Comparison of ENCODE assay signal across 8 mouse cellular contexts in genomic region chr6:83138056-83138455, GRCm38 (mm10). TPM values are rescaled to one million over a fixed set of nuclear protein-coding genes. Genes with fewer than 3 reads are reported as not detected.
DNase-seq lines count a peak whose midpoint lies in the region; ATAC-seq and TF ChIP-seq lines count a peak whose summit lies in the region.

No protein-coding gene starts in this region.

- no peak for TF ChIP-seq CTCF in left cerebral cortex, adult 2 months (IDR thresholded peaks at IDR 0.05)
- peak; percentile 22; the same call in 1 of the 2 replicates for TF ChIP-seq CTCF in liver, postnatal 0 days (IDR thresholded peaks at IDR 0.05; ENCODE audit: low read depth)

- WGBS in embryonic facial prominence, embryonic 10.5 days, result 1% methylated on average over 11 of the region's 11 CpGs
- WGBS in hindbrain, embryonic 16.5 days, result 2% methylated on average over 11 of the region's 11 CpGs
- 4% methylated on average over 11 of the region's 11 CpGs for WGBS in liver, postnatal 0 days (ENCODE audit: insufficient replicate concordance)

- H3K4me2 ChIP-seq in hindbrain, embryonic 16.5 days (ENCODE audit: low read length), result peak overlapping the region; percentile 54
- H3K4me2 ChIP-seq in liver, postnatal 0 days (ENCODE audit: low read depth, low read length), result peak overlapping the region; percentile 87

- peak overlapping the region; percentile 75 for H3K27ac ChIP-seq in left cerebral cortex, adult 2 months
- peak overlapping the region; percentile 100 for H3K27ac ChIP-seq in embryonic facial prominence, embryonic 10.5 days (replicated peaks)
- H3K27ac ChIP-seq in hindbrain, embryonic 16.5 days (ENCODE audit: low read depth, low read length), result peak overlapping the region; percentile 89
- H3K27ac ChIP-seq in liver, postnatal 0 days (ENCODE audit: low read depth), result peak overlapping the region; percentile 86

- peak overlapping the region; percentile 45 for H3K4me3 ChIP-seq in left cerebral cortex, adult 2 months
- H3K4me3 ChIP-seq in embryonic facial prominence, embryonic 10.5 days, result peak overlapping the region; percentile 80
- H3K4me3 ChIP-seq in hindbrain, embryonic 16.5 days (ENCODE audit: low read length), result peak overlapping the region; percentile 38
- peak overlapping the region; percentile 56 for H3K4me3 ChIP-seq in liver, postnatal 0 days (ENCODE audit: low read depth, low read length)

- intact Hi-C loops in left cerebral cortex, adult 2 months (cut with DNase I), result no loop called here

- peak overlapping the region; percentile 58 for H3K9ac ChIP-seq in hindbrain, embryonic 16.5 days (ENCODE audit: low read depth, low read length)
- H3K9ac ChIP-seq in liver, postnatal 0 days (replicated peaks), result peak overlapping the region; percentile 75

- peaks cover 29% of the 10 kb centered on the region for H3K27me3 ChIP-seq in embryonic facial prominence, embryonic 10.5 days (replicated peaks; ENCODE audit: low read depth, poor library complexity, severe bottlenecking)
- peaks cover 8% of the 10 kb centered on the region; the same call in 1 of the 2 replicates for H3K27me3 ChIP-seq in hindbrain, embryonic 16.5 days (replicated peaks; ENCODE audit: control insufficient read depth, insufficient read depth, low read length)
- H3K27me3 ChIP-seq in liver, postnatal 0 days (ENCODE audit: insufficient read depth, low read length), result 0 out of 2 replicates have a peak, but pooled peaks cover 5% of the 10 kb centered on the region

- peaks cover 8% of the 10 kb centered on the region for H3K36me3 ChIP-seq in embryonic facial prominence, embryonic 10.5 days (replicated peaks)
- no peaks in the 10 kb centered on the region for H3K36me3 ChIP-seq in hindbrain, embryonic 16.5 days (ENCODE audit: control insufficient read depth, insufficient read depth, low read length)
- H3K36me3 ChIP-seq in liver, postnatal 0 days (replicated peaks; ENCODE audit: insufficient read depth, low read length), result no peaks in the 10 kb centered on the region

- H3K9me3 ChIP-seq in embryonic facial prominence, embryonic 10.5 days, result no peaks in the 10 kb centered on the region
- no peaks in the 10 kb centered on the region for H3K9me3 ChIP-seq in hindbrain, embryonic 16.5 days (ENCODE audit: control insufficient read depth, low read length)
- no peaks in the 10 kb centered on the region for H3K9me3 ChIP-seq in liver, postnatal 0 days (ENCODE audit: low read length)

- H3K4me1 ChIP-seq in embryonic facial prominence, embryonic 10.5 days, result peaks cover 91% of the 10 kb centered on the region
- peaks cover 20% of the 10 kb centered on the region for H3K4me1 ChIP-seq in hindbrain, embryonic 16.5 days (ENCODE audit: control insufficient read depth, insufficient read depth, low read depth, low read length)
- H3K4me1 ChIP-seq in liver, postnatal 0 days (ENCODE audit: insufficient read depth), result peaks cover 43% of the 10 kb centered on the region

- peak in 1 of 2 experiments; percentile 10 for DNase-seq in left cerebral cortex, adult 2 months (ENCODE audit: extremely low spot score in 1 of 2, low spot score in 2 of 2)
- DNase-seq in left cerebral cortex, adult 8-10 months (ENCODE audit: low spot score in 2 of 2), result no peak
- DNase-seq in embryonic facial prominence, embryonic 10.5 days (ENCODE audit: low spot score), result peak; percentile 79
- no peak for DNase-seq in liver, postnatal 0 days
- DNase-seq in yolk sac, embryonic 10.5 days (ENCODE audit: low spot score), result peak; percentile 65
- DNase-seq in right cerebral cortex, postnatal 36 days (ENCODE audit: low spot score in 2 of 2), result no peak
- DNase-seq in cerebellum, postnatal 36 days, result no peak

- ATAC-seq in hindbrain, embryonic 16.5 days, result peak; percentile 24
- ATAC-seq in liver, postnatal 0 days, result peak; percentile 43; the same call in 1 of the 2 replicates

- TF ChIP-seq EP300 in liver, postnatal 0 days (IDR thresholded peaks at IDR 0.05; ENCODE audit: low read depth), result no peak

RNA-seq across cellular contexts. Expression of gene Rtkn, which starts 2.8 kb away (rescaled TPM):
- 10 to 100 TPM; 87.0 to 97.5 TPM for total RNA-seq in left cerebral cortex, adult 2 months (2021)
- 100 to 1,000 TPM in 1 of 4 experiments, 10 to 100 TPM in 3; 91.4 to 114 (median 92.8) TPM for total RNA-seq in left cerebral cortex, adult 8-10 months (2022)
- 38.2 and 39.0 TPM in 2 replicates for polyA plus RNA-seq in embryonic facial prominence, embryonic 10.5 days (2016; fragmentation: Nextera tagmentation; extraction: Ambion mirVana)
- 18.9 and 20.3 TPM in 2 replicates for polyA plus RNA-seq in hindbrain, embryonic 16.5 days (2015; fragmentation: Nextera tagmentation; extraction: Ambion mirVana)
- polyA plus RNA-seq in liver, postnatal 0 days (2015; fragmentation: Nextera tagmentation; extraction: Ambion mirVana), result 7.0 and 7.1 TPM in 2 replicates

RNA-seq across cellular contexts. Expression of gene Ino80b, which starts 12.8 kb away (rescaled TPM):
- 10 to 100 TPM; 19.9 to 22.2 TPM for total RNA-seq in left cerebral cortex, adult 2 months (2021)
- 10 to 100 TPM; 22.0 to 26.8 (median 25.4) TPM for total RNA-seq in left cerebral cortex, adult 8-10 months (2022)
- polyA plus RNA-seq in embryonic facial prominence, embryonic 10.5 days (2016; fragmentation: Nextera tagmentation; extraction: Ambion mirVana), result 18.6 and 20.2 TPM in 2 replicates
- 13.5 and 14.7 TPM in 2 replicates for polyA plus RNA-seq in hindbrain, embryonic 16.5 days (2015; fragmentation: Nextera tagmentation; extraction: Ambion mirVana)
- polyA plus RNA-seq in liver, postnatal 0 days (2015; fragmentation: Nextera tagmentation; extraction: Ambion mirVana), result 5.1 and 5.7 TPM in 2 replicates

RNA-seq across cellular contexts. Expression of gene Wbp1, which starts 16.7 kb away (rescaled TPM):
- total RNA-seq in left cerebral cortex, adult 2 months (2021), result 10 to 100 TPM; 42.4 to 42.5 TPM
- total RNA-seq in left cerebral cortex, adult 8-10 months (2022), result 10 to 100 TPM; 36.5 to 47.4 (median 39.6) TPM
- polyA plus RNA-seq in embryonic facial prominence, embryonic 10.5 days (2016; fragmentation: Nextera tagmentation; extraction: Ambion mirVana), result 147 and 172 TPM in 2 replicates
- polyA plus RNA-seq in hindbrain, embryonic 16.5 days (2015; fragmentation: Nextera tagmentation; extraction: Ambion mirVana), result 146 and 148 TPM in 2 replicates
- polyA plus RNA-seq in liver, postnatal 0 days (2015; fragmentation: Nextera tagmentation; extraction: Ambion mirVana), result 21.0 and 22.0 TPM in 2 replicates

RNA-seq across cellular contexts. Expression of gene Wdr54, which starts 18.1 kb away (rescaled TPM):
- 10 to 100 TPM; 26.0 to 26.6 TPM for total RNA-seq in left cerebral cortex, adult 2 months (2021)
- total RNA-seq in left cerebral cortex, adult 8-10 months (2022), result 10 to 100 TPM; 31.8 to 39.1 (median 34.5) TPM
- 10.2 and 11.2 TPM in 2 replicates for polyA plus RNA-seq in embryonic facial prominence, embryonic 10.5 days (2016; fragmentation: Nextera tagmentation; extraction: Ambion mirVana)
- 19.3 and 21.1 TPM in 2 replicates for polyA plus RNA-seq in hindbrain, embryonic 16.5 days (2015; fragmentation: Nextera tagmentation; extraction: Ambion mirVana)
- 0.17 and 0.20 TPM in 2 replicates for polyA plus RNA-seq in liver, postnatal 0 days (2015; fragmentation: Nextera tagmentation; extraction: Ambion mirVana)

RNA-seq across cellular contexts. Expression of gene 1700003E16Rik, which starts 18.1 kb away (rescaled TPM):
- 10 to 100 TPM; 30.9 to 35.6 TPM for total RNA-seq in left cerebral cortex, adult 2 months (2021)
- 10 to 100 TPM; 26.4 to 29.4 (median 28.3) TPM for total RNA-seq in left cerebral cortex, adult 8-10 months (2022)
- 1.3 and 2.1 TPM in 2 replicates for polyA plus RNA-seq in embryonic facial prominence, embryonic 10.5 days (2016; fragmentation: Nextera tagmentation; extraction: Ambion mirVana)
- 11.0 and 12.9 TPM in 2 replicates for polyA plus RNA-seq in hindbrain, embryonic 16.5 days (2015; fragmentation: Nextera tagmentation; extraction: Ambion mirVana)
- 0.25 and 0.27 TPM in 2 replicates for polyA plus RNA-seq in liver, postnatal 0 days (2015; fragmentation: Nextera tagmentation; extraction: Ambion mirVana)

Comparison
In these comparisons a context has a peak if more than half of its experiments do, and no peak if none do; other contexts are left out.
1. DNase-seq: peak in embryonic facial prominence, embryonic 10.5 days (single experiment) and yolk sac, embryonic 10.5 days (single experiment); none in left cerebral cortex, adult 8-10 months (0 of 2), liver, postnatal 0 days (single experiment), right cerebral cortex, postnatal 36 days (0 of 2) and cerebellum, postnatal 36 days (0 of 2).
2. Peak in every context shown above with its lines, with median percentiles within 50 percentile points of each other: H3K27ac ChIP-seq and H3K4me3 ChIP-seq.